Mouse (Mus musculus): ENCODE measurements around the gene Kcnk15.

Gene Kcnk15

DNA sequence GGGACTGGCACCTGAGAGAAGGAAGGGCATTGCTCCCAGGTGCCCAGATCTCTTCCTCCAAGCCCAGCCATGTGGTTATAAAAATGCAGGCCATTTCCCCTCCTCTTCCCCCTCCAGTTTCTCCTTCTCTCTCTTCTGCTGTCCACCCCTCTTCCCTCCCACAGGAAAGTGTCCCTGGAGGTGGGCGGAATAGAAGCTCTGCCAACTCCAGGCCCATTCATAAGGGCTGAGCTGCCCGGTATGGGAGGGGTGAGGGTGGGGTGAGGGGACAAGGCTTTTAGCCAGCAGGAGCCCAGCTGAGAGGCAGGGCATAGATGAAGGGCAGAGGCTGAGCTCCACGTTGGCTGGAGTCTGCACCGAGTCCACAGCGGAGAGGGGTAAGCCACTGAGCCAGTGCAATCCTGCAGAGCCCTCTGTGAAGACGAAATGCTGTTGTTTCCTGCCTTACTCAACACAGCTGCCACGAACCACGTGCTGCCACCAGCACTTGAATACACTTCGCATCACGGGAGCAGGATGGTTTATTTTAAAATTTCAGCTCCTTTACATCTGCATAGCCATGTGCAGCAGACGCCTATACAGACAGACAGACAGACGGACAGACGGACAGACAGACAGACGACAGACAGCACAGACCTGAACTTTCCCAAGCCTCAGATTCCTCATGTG is 23.5 kb downstream of the Kcnk15 start:
- DNase-seq: peak; percentile 43

DNA sequence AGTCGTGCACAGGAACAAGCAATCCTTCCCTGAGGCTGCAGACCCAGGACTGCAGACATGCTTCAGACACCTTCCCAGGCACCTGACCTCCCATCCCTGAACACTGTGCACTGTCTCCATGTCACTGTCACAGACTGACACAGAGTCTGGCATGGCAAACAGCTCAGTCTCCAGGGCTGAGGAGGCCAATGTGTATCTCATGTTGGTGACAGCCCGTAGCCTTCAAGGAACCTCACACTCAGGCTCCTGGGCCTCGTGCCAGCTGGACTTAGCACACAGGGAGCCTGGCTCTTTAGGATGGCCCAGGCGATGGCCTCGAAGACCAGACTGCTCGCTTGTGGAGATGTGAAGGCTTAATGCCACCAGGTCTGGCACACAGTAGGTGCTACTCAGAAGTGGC is 27.4 kb downstream of the Kcnk15 start:
- DNase-seq: no peak

DNA sequence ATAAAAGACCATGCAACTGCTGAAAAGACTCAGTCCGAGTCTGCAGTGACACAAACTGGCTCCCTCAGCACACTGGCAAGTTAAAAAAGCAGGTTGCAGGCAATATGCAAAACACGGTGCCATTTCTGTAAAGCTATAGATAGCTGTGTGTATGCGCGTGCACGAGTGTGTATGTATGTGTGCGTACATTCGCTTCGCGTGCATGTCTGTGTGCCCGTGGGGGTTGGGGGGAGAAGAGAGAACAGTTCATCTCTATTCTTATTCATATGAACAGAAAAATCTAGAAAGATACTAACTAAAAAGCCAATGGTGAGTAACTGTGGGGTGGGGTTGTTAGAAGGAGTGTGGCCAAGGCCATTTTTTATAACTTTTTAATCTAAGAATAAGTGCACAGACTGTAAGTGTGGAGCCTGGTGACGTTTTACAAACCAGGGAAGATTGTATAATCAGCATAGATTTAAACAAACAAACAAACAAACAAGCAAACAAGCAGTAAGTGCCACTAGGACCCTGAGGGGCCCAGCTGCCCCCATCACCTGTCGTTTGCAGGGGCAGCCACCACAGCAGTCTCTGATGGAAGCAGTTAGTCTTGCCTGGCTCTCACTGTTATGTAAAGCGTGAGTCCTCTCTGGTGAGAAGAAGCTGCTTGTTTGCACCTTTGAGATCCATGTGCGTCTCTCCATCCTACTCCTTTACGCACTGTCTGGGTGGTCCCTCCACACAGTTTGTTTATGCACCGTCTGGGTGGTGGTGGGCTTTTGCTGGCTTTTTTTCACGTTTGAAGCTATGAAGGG is 29.6 kb downstream of the Kcnk15 start:
- DNase-seq: peak; percentile 38

DNA sequence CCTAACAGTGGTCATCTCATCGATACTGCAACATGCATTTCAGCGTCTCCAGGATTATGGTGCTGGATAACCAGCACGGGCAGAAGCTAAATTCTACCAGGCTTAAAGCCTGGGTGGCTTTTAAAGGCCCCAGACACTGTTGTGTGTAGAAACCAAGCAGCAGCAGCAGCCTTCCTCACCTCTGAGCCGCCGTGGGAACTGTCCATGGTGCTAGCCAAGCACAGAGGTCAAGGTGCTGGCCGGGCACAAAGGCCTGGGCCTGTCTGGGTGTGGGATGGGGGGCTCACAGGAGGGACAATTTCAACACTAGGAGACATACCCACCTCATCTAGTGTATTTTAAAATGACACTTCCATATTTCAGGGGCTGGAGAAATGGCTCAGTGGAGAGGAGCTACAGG is 36.0 kb downstream of the Kcnk15 start:
- DNase-seq: no peak

DNA sequence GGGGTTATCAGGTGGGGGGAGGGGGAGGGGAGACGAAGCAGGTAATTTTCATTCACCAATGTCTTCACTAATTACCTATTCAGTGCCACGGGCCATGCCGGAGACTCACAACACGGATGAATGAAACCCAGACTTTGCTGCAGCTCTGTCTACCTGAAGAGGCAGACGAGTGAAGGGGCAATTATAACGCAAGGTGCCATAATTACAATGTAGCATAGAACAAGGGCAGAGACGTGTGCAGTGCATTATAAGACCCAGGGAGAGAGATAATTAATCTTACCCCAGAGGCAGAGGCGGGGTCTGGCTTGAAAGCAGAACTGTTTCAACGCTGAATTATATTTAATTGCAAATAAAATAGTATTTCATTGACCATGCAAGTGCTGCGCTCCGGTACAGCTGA is 37.1 kb downstream of the Kcnk15 start:
- DNase-seq: no peak

DNA sequence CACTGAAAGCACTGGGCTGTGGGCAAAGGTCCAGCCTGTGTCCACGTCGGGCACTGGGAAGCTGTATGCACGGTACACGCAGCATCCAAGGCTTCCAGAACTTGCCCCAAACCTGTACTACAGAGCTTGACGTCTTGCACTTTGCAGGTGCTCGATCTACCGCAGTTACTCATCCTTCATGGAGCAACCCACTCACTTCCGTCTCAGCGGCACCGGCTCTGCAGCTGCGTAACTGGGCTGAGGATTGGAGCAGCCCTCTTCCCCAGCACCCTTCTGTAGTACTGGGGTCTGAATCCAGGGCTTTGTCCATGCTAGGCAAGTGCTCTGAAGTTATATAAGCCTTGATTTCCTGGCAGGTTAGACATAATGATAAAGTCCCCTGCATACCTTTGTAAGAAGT is 37.8 kb downstream of the Kcnk15 start:
- no peak for DNase-seq

DNA sequence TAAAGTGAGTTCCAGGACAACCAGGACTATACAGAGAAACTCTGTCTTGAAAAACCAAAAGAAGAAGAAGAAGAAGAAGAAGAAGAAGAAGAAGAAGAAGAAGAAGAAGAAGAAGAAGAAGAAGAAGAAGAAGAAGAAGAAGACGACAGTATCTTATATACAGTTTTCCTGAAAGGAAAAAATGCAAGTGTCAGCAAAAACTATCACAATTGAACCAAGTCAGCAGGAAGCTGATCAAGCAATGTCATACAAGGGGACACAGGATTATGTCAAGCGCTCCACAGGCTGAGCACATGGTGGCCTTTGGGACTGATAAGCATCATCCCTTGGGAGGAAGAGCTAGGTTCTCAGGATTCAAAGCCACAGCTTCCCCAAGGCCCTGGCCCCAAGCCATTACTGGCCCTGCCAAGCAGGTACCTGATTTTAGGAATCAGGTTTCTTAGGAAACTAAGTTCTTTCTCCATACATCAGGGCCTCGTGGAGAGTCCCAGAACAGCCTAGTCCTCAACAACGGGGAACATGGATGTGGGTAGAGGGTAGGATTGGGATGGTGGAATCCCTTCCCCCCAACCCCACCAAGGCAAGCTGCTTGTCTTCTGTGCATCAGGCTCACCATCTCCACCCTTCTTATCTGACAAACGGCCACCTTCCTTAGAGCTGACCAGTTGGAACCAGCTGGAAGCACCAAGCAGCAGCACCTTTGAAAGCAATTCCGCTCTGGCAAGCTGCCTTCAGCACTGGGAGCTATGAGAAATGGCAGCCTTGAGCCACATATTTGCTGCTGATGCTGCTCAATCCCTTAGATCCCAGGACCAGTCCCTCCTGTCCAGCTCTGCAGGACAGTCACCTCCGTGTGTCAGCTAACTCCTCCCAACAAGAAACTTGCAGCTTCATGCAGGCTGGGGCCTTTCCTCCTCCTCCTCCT is 40.3 kb downstream of the Kcnk15 start:
- no peak for DNase-seq

DNA sequence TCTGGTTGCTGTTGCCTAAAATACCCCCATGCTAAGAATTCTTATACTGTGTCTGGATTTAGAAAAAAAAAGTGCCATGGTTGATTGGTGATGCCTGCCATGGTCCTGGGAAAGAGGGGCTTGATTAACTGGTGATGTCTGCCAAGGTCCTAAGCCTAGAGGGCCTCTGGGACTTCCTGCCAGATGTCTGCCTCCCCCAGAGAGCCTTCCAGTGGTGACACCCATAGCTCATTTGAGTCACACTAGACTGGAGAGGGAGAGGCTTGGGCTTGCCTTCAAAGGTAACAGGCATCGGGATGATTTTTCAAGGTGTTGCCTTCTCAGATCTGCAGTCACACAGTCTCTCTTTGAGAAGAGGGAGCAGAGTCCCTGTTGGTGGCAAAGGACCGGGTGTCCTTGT is 41.7 kb downstream of the Kcnk15 start:
- DNase-seq: no peak

DNA sequence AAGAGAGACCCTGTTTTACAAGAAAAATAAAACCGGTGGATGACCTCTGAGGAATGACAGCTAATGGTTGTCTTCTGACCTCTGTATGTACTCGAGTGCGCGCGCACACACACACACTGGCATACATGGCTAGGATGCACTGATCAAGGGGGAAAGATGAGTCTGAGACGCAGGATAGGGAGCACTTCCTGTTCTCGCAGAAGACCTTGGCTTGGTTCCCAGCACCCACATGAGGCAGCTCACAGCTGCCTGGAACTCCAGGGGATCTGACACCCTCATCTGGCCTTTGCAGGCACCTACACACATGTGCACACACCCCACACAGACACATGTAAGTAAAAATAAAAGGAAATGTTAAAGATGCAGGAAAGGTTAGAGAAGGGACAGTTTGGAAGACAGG is 43.6 kb downstream of the Kcnk15 start:
- no peak for DNase-seq

DNA sequence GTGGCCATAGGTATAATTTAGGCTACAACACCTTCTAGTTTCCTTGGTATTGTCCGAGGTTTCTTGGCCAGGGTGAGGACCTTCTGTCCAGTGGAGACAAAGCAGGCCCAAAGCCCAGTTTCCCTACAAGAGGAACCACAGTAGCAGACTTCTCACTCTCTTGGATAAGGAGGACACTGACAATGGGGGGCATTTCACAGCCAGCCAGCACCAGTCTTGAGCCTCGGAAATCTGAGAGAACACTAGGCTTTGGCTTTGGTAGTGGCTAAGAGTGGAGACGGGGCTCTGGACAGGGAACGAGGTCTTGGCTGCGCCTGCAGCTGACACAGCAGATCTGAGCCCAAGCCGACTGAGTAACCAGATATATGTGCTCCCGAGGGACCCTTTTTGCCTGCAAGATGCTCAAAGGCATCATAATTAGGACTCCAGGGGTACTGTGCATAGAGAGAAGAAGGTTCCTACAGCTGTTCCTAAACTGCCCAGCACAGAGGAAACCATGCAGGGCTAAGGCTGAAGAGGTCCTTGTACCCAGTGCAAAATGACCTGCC is 44.6 kb downstream of the Kcnk15 start:
- no peak for DNase-seq

DNA sequence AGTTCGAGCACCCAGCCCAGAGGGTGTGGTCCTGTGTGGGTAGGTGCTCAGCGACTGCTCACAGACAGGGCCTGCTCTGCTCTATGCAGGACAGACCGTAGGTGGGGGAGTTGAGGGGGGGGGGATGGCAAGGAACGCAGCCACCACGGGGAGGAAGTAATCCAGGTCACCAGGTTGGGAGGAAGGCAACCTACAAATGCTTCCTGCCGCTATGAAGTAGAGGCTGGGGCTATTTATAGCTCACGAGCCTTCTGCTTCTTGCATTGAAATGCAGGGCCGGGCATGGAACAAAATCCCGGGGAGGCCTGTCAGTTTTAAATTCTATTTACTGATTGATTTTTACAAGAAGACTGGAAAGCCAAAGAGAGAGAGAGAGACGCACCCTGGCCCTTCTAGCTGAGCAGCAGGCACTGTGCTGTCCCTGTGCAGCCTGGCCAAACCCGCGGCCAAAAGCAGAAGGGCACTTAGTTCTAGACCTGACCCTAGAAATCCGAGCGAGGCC is 46.5 kb downstream of the Kcnk15 start:
- DNase-seq: no peak

DNA sequence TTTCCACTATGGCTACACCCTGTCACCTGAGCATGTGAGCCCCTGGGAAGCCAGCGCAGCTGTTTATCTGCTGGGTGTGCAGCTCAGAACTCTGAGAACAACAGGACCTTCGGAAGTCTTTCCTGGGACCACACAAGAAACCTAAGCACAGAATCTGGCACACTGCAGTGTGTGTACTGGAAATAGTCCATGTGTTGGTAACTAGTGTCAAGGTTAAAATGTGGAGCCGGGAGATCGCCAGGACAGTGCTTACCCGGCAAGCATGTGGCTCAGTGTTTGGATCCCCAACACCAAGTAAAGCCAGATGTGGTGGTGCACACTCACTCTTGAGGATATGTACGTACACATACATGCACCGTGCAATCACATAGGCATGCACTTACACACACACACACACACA is 47.6 kb downstream of the Kcnk15 start:
- DNase-seq: no peak

DNA sequence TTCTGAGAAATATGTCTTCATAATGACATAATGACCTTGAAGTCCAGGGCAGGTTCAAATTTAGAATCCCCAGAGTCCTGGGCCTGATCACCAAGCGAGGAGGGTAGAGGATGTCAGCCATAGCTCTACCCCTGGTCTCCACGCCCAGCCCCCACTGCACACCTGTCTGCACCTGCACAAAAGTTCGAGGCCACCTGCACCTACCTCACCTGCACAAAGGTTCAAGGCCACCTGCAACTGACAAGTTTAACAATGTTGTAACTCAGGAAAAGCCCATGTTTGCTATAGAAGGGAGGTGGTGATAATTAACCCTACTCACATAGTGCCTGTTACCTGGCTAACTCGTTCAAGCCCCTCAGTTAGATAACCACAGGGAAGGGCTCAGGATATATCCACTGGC is 49.0 kb downstream of the Kcnk15 start:
- no peak for DNase-seq

DNA sequence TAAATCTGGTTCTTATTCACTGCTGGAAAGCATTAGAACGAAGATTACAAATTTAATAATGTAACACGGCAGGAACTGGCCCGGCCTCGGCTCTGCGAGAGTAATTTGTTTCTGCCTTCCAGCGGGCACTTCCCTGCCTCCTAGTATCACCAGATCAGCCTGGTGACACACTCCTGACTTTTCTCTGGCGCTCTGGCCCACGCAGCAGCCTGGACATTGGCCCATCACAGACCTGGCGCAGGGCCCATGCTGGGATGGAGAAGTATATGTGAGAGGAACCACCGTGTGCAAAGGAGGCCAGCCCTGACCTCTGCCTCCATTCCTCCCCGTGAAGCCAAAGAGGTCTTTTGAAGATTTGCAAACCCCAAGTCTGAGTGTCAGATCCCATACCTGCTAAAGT is 50.0 kb downstream of the Kcnk15 start:
- no peak for DNase-seq

DNA sequence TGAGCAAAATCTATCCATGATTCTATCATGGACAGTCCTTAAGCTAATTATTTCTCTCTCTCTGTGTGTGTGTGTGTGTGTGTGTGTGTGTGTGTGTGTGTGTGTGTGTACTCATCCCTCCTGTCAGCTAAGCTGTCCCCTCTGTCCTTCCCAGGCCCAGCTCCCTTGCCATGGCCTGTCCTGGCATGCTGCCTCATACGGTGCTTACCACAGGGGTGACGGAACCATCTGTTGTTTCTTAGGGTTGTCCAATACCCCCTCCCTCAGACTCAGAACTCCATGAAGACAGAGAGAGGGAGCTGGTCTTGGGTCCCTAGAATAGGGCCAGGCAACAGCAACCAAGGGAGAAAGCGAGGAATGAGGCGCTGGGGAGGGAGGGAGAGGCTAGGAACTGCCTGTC is 50.9 kb downstream of the Kcnk15 start:
- DNase-seq: no peak

DNA sequence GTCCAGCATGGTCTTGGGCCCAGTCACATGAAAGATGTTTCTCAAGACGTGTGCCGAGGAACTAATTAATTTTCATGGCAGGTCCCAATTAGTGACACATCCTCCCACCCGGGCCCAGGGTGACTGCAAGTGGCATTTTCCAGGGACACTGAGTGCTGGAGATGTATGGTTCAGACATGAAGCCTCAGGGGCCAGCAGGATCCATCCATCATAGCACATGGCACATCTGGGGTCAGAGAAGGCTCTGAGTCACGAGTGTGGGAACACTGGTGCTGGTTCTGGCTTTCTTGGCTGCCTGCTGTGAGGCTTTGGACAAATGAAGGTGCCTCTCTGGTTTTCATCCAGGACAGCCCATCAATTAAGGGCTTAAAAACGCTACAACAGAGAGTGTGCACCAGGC is 53.7 kb downstream of the Kcnk15 start:
- DNase-seq: no peak

Measured in right cerebral cortex, postnatal 25 days (tissue).